Mouse (Mus musculus): ENCODE measurements around the gene Gse1.
A peak's percentile ranks its signal among the peaks of the same experiment; 100 is the strongest.

Gse1 gene

DNA sequence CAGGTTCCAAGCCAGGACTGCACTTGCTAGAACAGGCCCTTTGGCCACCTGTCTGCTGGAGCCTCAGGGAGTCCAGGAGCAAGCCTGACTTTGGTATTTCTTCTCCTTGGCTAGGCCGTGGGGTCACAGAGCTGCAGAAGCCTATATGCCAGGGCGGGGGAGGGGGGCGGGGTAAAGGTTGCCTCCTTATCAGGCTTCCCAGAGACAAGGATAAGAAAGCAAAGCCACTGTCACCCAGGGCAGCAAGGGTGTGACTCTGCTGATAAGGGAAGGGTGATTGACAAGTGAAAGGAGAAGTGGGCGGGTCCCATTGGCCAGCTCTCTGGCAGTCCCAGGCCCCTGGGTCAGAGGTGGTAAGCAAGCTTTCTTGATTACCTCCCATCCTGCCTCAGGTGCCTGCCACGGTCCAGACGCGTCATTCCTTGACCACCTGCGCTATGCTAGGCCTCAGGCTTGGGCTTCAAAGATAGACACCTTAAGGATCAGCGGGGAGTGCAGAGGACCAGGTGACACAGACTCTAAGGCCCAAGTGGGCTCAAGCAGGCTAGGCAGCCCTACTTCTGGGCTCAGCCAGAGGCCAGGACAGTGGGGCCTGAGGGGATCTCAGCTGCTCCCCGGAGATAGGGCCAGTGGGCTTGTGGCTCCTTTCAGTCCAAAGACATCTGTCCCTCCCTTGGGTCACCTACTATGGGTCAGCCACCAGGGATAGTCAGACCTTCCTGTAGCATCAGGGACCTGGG is 247.4 kb downstream of the Gse1 start:
- DNase-seq (ENCODE audit: extremely low read depth, low read depth): peak; percentile 96

DNA sequence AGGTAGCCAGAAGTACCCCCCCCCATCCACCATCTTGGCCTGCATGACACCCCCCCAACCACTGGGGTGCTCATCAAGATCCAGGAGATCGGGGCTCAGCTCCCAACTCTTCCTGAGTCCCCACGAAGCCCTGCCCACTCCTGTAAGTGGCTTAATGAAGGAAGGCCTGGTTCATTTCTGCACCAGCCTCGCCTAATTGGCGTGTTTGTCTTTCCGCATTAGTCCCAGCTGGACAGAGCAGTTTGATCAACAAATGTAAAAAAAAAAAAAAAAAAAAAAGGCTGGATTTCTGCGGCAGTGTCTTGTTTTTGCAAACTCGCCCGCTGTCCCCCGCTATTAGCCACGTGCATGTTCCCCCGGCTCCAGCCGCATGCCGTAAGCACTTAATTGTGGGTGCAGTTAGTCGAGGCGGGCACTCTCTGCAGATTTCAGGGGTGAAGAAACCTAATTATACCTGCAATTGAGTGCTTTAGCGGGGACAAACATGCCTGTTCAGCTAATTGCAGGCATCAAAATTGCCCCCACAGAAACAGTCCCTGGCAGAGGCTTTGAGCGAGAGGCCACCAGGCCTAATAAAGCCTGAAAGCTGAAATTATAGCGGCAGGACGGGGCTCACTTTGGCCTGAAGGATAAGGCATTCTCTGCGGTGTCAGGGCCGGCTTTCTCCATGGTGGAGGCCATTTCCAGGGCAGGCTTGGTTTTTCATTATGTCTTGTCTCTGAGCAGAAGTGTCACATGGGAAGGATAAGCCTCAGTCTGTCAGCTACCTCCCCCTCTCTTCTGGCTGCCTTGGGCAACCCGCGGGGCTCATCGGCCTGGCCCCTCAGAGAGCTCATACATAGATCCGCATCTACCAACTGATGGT is 248.7 kb downstream of the Gse1 start:
- DNase-seq (ENCODE audit: extremely low read depth, low read depth): no peak

DNA sequence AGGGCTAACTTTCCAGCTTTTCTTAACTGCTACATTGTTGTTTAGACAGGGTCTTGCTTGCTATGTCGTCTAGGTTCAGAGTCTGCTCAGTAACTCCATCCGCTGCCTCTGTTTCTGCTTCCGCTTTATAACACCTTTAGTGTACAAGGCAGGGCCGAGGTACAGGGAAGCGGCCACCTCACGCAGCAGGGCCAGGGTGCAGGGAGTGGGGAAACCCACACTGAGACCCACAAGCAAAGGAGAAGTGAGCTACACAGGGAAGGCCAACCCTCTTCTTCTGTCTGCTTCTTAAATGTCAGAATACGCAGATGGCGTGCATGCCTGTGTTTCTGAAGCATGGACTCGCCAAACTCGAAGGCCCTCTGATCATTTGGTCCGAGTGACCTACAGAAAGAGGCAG is 250.5 kb downstream of the Gse1 start:
- no peak for DNase-seq (ENCODE audit: extremely low read depth, low read depth)

DNA sequence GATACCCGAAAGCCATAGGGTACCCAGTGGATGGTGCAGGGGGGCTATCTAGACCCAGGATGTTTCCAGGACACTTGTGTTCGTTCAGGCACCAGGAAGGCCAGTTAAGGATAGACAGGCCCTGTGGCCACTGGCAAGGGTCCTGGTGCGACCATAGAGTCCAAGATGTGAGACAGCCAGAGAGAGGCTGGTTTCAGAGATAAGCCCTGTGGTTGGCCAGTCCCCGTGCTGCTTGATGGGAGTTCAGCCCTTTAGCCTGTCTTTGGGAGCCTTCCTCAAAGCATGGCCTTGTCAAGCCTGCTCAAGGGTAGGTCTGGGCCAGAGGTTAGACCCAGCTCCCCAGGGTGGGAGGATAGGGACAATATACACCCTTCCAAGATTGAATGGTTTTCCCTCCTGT is 251.4 kb downstream of the Gse1 start:
- DNase-seq (ENCODE audit: extremely low read depth, low read depth): no peak

DNA sequence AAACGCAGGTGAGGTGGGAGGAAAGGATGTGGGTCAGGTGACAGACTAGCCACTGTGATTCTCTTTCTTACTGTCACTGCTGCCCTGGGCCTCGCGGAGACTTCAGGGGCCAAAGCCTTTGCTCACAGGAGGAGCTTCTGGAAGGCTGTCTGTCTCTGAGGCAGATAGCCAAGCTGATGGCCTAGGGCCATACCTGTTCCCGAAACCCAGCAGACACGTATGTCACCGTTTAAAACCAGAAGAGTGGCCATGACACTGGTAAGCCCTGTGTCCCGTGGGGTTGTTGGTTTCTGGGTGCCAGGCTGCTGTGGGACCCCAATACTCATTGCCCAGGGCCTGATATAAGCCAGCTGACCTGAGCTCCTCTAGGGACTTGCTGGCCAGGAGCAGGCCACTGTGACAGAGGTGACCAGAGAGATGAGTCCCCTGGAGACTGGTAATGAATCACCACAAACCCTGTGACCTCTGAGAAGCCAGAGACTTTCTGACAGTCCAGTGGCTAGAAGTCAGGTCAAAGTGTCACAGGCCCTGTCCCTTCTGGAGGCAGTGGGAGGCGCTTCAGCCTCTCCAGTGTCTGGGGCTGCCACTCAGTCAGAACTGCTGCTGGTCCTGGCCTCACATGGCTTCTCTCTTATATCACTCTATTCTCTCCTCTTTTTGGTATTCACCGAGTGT is 253.9 kb downstream of the Gse1 start:
- DNase-seq (ENCODE audit: extremely low read depth, low read depth): no peak

DNA sequence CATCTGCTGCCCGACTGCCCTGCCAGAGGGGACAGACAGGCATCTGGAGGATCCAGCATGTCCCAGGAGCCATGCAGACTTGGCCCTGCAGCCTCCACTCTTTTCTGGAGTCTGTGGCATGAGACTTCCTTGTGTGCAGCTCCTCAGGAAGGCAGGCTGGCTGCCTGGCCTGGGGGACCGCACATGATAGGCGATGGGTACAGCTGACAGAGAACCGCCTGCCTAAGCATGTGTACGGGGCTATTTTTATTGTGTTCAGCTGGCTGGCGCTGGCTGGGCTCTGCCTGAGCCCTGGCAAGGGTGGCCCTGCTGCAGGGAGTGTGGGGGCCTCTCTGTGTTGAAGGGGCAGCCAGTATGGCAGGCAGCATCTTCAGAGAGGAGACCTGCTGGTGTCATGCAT is 256.2 kb downstream of the Gse1 start:
- no peak for DNase-seq (ENCODE audit: extremely low read depth, low read depth)

DNA sequence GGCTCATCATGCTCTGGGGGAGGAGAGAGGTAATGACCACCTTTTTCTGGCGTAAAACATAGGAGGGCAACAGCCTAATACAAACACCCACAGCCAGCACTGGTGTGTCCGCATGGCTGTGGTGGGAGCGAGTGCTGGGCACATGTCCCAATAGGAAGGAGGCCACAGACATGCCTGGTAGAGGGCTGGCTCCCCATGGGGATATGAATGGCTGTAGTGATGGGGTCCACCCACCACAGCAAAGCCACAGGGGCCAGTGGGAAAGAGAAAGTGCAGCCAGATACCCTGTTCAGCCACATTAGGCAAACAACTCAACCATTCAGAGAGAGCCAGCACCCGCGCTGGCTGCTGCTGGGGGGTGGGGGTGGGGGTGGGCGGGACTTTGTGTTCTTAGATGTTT is 256.9 kb downstream of the Gse1 start:
- DNase-seq (ENCODE audit: extremely low read depth, low read depth): no peak

DNA sequence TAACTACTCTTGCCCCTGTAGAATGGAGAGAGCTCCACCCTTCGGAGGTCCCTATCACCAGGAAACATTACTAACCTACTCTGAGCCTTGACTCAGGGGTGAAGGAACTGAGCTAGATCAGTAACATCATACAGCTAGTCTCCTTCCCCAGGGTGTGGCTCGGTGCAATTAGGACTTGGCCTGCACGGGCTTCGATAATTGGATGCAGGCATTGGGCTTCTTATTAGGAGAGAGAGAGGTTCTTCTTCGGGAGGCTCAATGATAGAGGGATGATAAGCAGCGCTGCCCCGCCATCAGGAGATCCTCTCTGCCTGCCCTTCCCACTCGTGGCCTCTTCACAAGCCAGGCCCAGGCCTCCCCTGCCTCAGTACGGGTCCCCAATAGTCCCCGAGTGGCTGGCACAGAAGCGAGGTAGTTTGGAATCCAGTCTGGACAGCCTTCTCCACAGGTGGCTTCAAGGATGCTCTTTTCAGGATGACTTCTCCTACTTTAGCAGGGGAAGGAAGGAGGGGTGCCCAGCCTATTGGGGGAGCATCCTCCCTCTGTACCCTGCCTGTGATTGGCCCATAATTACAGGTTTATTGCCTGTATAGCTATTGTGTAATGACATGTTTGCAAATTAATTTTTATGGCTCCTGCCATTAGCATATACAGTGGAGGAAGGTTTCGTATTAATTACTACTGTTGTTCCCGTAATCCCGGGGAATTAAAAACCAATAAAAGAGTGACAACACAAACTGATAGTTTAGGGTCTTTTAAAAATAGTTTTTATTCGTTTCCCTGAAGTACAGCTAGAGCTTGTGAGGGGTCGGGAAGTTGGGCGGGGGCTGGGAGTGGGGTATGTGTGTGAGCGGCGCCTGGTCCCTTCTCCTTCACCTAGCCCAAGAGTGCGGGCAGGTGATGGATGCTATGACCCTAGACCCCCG is 257.6 kb downstream of the Gse1 start:
- peak; percentile 95 for DNase-seq (ENCODE audit: extremely low read depth, low read depth)

DNA sequence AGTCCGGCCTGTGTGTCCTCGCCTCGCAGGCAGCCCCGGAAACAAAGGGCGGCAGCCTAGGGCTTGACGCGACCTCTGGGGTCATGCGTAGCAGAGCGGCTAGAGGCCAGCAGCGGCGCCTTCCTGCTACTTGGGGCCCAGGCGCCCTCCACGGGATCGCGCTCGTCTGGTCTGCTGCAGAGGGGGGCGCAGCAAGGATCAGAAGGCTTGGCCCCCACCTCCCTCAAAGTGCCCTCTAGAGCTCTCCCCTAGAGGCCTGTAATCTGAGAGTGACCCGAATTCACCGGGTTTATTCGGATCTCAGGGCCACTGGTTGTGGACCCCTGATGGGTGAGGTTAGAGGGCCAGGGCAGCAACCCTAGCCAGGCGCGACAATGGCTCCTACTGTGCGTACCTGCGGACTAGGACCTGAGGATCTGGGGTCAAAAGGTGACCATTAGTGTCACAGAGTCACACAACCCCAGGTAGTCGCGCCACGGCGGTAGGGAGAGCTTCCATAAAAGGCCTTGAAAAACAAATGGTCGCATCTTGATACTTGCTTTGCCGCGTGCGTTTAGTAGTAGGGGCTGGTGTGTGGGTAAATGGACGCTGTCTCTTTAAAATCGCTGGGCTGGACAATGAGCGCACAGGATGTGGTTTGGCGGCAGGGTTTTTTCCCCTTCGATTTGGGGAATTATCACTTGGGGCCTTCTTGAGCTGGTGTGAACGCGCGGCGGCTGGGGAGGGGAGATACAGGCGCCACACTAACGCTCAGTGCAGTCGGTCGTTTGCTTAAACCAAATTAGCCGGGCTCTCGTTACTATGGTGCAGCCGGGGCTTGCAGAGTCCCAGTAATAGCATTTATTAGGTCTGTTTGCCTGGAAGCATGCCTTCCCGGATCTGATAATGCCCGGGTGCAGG is 258.5 kb downstream of the Gse1 start:
- DNase-seq (ENCODE audit: extremely low read depth, low read depth): peak; percentile 94

DNA sequence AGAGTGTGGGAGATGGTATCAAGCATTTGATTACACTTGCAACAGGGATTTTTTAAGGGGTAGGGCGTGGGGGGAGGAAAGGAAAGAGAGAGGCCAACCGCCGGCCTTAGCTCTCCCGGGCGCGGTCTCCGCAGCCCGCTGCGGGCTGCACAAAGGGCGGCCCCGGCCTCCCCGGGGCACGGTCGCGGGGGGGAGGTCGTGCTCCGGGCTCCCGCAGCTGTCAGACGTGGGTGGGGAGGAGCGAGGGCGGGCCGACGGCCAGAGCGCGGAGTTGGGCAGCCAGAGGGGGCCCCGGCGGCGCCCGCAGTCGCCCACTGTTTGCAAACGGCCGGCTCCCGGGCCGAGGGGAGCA is 259.1 kb downstream of the Gse1 start:
- DNase-seq (ENCODE audit: extremely low read depth, low read depth): no peak

DNA sequence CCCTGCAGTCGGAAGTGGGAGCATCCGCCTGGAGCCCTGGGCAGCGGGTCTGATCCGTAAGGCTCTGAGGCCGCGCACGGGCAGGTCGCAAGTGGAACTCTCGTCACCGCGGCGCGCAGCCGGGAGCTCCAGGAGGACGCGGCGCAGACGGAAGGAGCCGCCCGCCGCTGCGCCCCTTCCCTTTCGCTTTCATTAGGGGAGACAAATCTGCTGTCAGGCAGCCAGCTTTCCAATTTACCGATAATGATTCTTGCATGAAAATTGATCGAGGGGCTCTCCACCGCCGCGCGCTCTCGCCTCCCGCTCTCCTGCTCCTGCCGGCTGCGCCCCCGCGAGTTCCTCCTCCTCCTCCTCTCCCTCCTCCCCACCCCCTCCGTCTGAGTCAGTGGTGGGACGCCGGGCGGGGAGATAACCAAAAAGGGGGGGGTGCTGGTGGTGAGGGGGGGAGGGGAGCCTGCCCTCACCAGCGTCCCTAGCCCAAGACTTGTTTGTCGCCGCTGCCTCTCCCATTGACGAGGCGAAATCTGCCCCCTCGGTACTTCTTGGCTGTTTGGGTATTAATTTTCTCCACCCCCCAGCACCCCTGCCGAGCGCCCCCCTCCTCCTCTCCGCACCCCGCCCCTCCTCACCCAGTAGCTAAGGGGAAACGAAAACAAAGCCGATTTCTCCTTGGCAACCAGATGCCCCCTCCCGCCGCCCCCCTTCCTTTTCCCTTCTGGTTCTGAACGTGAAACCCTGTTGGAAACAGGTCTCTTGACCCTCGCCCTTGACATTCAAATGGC is 259.7 kb downstream of the Gse1 start:
- DNase-seq (ENCODE audit: extremely low read depth, low read depth): peak; percentile 86

DNA sequence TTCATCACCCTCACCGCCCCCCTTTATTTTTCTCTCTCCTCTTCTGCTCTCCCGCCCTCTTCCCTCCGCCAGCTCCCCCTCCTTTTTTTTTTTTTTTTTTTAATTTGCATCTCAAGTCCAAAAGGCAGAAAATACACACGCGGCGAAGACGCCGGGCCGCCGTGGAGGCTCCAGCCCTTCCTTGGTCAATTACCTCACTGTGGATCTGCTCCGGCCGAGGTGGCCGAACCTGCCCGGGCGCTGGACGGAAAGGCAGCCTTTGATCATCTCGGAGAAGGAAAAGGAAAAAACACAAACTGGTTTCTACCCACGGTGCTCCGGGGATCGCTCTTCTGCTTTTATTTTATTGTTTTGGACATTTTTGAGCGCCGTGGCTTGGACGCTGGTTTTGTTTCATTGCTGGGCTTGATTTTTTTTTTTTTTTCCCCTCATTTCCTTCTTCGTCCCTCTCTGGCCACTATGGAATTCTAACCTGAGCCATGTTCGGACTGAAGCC is 260.4 kb downstream of the Gse1 start:
- no peak for DNase-seq (ENCODE audit: extremely low read depth, low read depth)

DNA sequence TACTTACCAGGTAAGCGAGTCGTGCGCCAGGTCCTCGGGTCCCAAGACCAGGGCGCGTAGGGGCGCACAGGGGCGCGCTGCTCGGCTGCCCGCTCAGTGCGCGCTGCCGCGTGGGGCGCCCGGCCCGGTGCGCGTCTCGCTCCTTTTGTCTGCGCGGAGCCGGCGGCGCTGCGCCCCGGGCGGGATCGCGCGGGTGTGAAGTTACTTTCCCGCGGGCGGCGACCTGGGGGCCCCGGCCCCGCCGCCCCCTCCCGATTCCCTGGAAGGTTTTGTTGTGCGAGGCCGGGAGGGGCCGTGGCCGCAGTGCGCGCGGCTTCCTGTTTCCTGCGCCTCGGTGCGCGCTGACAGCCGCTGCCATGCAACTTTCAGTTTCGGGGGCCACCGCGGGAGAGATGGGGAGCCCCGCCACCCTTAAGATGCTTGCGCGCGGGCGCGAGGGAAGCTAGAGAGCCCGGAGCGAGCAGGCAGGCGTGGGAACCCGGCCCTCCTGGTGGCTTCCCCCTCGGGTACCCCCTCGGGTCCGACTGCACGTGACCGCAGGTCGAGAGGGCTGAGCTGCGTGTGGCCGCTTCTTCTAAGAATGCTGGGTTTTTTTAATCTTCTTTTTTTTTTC is 261.0 kb downstream of the Gse1 start:
- DNase-seq (ENCODE audit: extremely low read depth, low read depth): no peak

DNA sequence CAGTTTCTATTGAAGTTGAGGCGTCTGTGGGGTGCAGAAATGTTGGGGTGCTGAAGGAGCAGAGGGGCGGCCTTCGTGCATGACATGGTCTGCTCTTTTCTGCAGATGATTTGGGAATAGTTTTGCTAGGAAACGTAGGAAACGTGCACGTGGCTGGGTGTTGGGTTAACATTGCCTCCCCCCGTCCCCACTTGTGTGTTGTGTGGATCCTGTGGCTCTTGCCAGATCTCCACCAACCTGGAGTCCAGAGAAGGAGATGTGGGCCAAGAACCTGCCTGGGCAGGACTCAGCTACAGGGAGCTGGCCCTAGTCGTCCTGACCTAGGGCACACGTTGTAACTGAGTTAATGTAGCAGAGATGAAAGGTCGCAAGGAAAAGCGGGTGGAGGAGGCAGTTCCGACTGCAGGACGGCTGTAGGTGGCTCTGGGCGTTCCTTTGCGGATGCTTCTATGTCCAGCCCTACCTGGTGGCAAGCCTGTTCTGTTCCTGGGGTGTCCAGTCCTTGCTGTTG is 261.6 kb downstream of the Gse1 start:
- DNase-seq (ENCODE audit: extremely low read depth, low read depth): no peak

DNA sequence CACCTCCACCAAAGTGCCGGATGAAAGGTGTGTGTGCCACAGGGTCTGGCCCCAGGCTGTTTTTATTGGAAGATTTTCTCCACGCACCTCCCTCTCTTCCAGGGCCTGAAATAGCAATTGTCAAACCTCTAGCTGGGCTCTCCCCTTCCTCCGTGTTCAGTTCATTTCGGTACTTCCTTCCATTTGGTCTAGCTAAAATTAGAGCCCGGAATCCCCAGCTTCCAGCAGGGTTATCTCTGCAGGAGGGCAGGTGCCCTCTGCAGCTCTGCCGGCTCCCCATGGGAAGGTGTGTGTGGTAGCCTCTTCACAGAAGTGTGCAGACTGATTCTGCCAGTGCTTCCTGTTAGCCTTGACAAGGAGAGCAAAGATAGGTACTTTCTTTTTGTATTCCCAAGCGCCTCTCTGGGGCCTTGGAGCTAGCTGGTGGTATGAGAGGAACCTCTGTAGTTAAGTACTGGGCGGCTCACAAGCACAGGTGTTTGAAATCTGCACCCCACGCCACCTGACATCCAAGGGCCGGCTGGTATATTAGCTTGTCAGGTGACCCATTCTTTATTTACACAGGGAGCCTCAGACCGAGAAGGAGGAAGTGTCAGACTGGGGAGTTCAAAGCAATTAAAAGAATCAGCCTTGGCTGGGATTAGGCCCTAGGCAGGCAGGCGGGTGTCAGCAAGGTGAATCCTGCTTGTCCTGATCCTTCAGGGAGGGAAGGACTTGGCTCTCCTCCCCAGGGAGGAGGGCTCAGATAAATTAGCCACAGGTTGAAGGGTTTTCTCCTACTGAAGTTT is 262.3 kb downstream of the Gse1 start:
- no peak for DNase-seq (ENCODE audit: extremely low read depth, low read depth)

DNA sequence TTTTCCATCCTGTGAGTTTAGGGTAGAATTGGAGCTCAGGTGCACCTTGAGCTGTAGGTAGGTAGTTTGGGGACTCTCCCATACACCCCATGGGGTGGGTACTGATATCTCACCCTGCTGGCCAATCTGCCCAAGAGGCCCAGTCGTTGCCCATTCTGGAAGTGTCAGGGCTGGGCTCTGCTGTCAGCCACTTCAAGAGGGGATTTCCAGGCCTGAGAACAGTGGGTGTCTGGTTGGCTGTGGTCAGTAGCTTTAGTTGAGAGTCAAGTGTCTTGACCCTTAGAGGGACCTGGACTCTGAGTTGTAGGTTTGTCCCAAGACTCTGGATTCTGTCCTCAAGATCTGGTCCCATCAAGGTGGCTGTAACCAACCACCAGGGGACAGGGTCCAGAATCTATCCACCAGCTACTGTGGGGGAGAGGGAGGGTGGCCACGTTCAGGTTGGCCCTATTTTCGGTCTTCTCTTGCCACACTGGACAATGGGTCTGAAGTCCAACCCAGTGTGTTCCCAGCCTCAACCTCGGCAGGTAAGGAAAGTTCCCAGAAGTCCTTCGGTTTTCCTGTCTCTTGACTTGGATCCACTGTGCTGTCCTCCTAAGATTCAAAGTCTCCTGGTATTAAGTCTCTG is 263.0 kb downstream of the Gse1 start:
- no peak for DNase-seq (ENCODE audit: extremely low read depth, low read depth)

DNA sequence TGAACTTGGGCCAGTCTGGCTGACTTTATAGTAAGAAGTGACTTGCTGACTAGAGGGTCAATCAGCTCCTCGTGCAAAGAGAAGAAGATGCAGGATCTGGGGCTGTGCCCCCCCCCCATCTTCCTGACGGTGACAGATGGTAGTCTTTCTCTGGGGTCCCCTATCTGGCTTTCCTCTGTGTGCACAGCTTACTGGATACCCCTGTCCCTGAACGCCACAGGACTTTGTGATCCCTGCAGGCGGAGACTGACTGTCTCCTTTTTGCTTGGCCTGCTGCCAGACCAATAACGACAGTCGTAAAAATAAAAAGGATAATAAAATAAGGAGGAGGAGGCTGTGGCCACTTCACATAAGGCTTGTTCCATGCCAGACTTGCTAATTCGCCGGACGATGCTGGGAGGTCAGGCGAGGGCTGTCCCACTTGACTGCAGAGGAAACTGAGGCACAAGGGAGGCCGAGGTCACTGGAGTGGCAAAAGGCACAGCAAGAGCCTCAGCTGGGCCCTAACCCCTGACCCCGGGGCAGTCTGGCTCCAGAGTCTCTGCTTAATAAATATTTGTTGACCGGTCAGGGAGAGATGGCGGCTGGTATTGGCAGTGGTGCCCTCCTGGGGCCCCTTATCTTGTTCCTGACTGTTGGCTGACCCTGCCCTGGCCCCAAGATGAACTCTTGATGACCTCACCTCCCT is 264.1 kb downstream of the Gse1 start:
- no peak for DNase-seq (ENCODE audit: extremely low read depth, low read depth)
